Mouse (Mus musculus) ES-E14 (cell line): ENCODE data around the gene Sash1. TPM values are rescaled to one million over a fixed set of nuclear protein-coding genes. Genes with fewer than 3 reads are reported as not detected.

ENCODE experiments used
- DNase-seq: peaks from one replicate; pipeline ENCODE4 v3.0.0-alpha.2; 2013; ENCODE audit warnings: low read depth, low spot score
- H3K27ac ChIP-seq: 2 replicates; pipeline ENCODE4 v1.5.1; 2012; ENCODE audit warnings: low read depth, mild to moderate bottlenecking, low read length, moderate library complexity, mixed read lengths; ENCODE audit not compliant: poor library complexity, insufficient read depth, severe bottlenecking
- H3K36me3 ChIP-seq: 2 replicates; pipeline ENCODE4 v1.6.1; 2012; ENCODE audit warnings: mild to moderate bottlenecking, low read length, moderate library complexity, mixed read lengths; ENCODE audit not compliant: control insufficient read depth, poor library complexity, insufficient read depth, severe bottlenecking
- H3K4me1 ChIP-seq, 2 experiments: fragments of 150-350 bp in 1 of 2; sonication (generic) in 1 of 2; 2 replicates each; pipeline ENCODE4 v1.6.1; 2012; ENCODE audit warnings: low read length in 2 of 2, mild to moderate bottlenecking in 1 of 2, mixed read lengths in 1 of 2; ENCODE audit not compliant: control insufficient read depth in 2 of 2, insufficient read depth in 2 of 2, poor library complexity in 1 of 2
- H3K4me3 ChIP-seq, 2 experiments: fragments of 150-350 bp in 1 of 2; sonication (generic) in 1 of 2; 2 replicates each; pipeline ENCODE4 v1.5.1; 2012; ENCODE audit warnings: low read length in 2 of 2, low read depth in 1 of 2, mild to moderate bottlenecking in 1 of 2, mixed read lengths in 1 of 2; ENCODE audit not compliant: insufficient read depth in 1 of 2, poor library complexity in 1 of 2, severe bottlenecking in 1 of 2
- H3K9ac ChIP-seq: 2 replicates; pipeline ENCODE4 v1.6.1; 2012; ENCODE audit warnings: low read depth, mild to moderate bottlenecking, low read length, mixed read lengths; ENCODE audit not compliant: poor library complexity, insufficient read depth, severe bottlenecking
- H3K9me3 ChIP-seq: fragments of 150-350 bp; sonication (generic); 2 replicates; pipeline ENCODE4 v1.6.1; 2012; ENCODE audit warnings: low read depth, mild to moderate bottlenecking, low read length; ENCODE audit not compliant: control insufficient read depth, insufficient read depth
- CHD2 ChIP-seq: IDR thresholded peaks from 2 replicates; pipeline ENCODE4 v1.6.1; 2014; ENCODE audit warnings: mild to moderate bottlenecking, low read depth, low read length, inconsistent platforms
- HCFC1 ChIP-seq: IDR thresholded peaks from 2 replicates; pipeline ENCODE4 v1.6.1; 2012; ENCODE audit warnings: low read length, inconsistent platforms, borderline replicate concordance; ENCODE audit not compliant: insufficient read depth
- MAFK ChIP-seq: IDR thresholded peaks from 2 replicates; pipeline ENCODE4 v1.6.1; 2014; ENCODE audit warnings: mild to moderate bottlenecking, low read depth, low read length, inconsistent platforms; ENCODE audit not compliant: insufficient read depth
- ZC3H11A ChIP-seq: IDR thresholded peaks from 2 replicates; pipeline ENCODE4 v1.6.1; 2012; ENCODE audit warnings: low read depth, mild to moderate bottlenecking, inconsistent platforms, low read length, borderline replicate concordance
- ZNF384 ChIP-seq: IDR thresholded peaks from 2 replicates; pipeline ENCODE4 v1.6.1; 2012; ENCODE audit warnings: low read depth, low read length, inconsistent platforms
- in situ Hi-C, 2 experiments: fragments of 600-800 bp; cut with MboI; formaldehyde crosslinking; loops; one replicate each; pipeline ENCODE4 v1.15.1; 2025; ENCODE audit warnings: low sequenced_read_pairs in 2 of 2, inconsistent platforms in 1 of 2; ENCODE audit not compliant: unreplicated experiment in 2 of 2
- total RNA-seq: library from RNA; depleted of rRNA; stranded (reverse); fragments of 300-350 nt; gene quantifications from 2 replicates; pipeline ENCODE4 v1.2.3, GENCODE M21; 2012

Gene Sash1
- total RNA-seq, 1 experiment, result 16.8 TPM

GRCm38 (mm10) chr10:8808383-8808782 lies 77.5 kb downstream of the Sash1 start:
- TF ChIP-seq ZNF384 (no peak), MAFK (no peak), ZC3H11A (no peak), CHD2 (no peak), HCFC1 (no peak)
- Histone ChIP-seq H3K27ac (no peak overlapping the region), H3K36me3 (peaks cover 6% of the 10 kb centered on the region; the same call in 1 of the 2 replicates), H3K9me3 (no peaks in the 10 kb centered on the region), H3K4me1 (no peaks in the 10 kb centered on the region), H3K9ac (no peak overlapping the region), H3K4me3 (no peak overlapping the region)
- no peak for DNase-seq
- in situ Hi-C loops, result no loop called here

GRCm38 (mm10) chr10:8807581-8807980 lies 78.3 kb downstream of the Sash1 start:
- in situ Hi-C loops, result no loop called here
- Histone ChIP-seq H3K36me3 (peaks cover 3% of the 10 kb centered on the region; the same call in 1 of the 2 replicates), H3K9ac (no peak overlapping the region), H3K27ac (no peak overlapping the region), H3K4me3 (no peak overlapping the region), H3K9me3 (no peaks in the 10 kb centered on the region), H3K4me1 (no peaks in the 10 kb centered on the region; a peak in 1 of 4 replicates)
- DNase-seq, result no peak
- no peak for TF ChIP-seq HCFC1
- TF ChIP-seq MAFK, result no peak

GRCm38 (mm10) chr10:8805402-8805801 lies 80.5 kb downstream of the Sash1 start:
- Histone ChIP-seq H3K36me3 (peaks cover 3% of the 10 kb centered on the region; the same call in 1 of the 2 replicates), H3K9ac (no peak overlapping the region), H3K4me1 (peaks cover 2 to 6% of the 10 kb centered on the region in 2 experiments; a peak in 1 of 4 replicates), H3K9me3 (no peaks in the 10 kb centered on the region), H3K27ac (no peak overlapping the region), H3K4me3 (no peak overlapping the region)
- TF ChIP-seq MAFK (no peak), ZC3H11A (no peak), ZNF384 (no peak), HCFC1 (no peak), CHD2 (no peak)
- no peak for DNase-seq
- in situ Hi-C loops, result no loop called here

- Histone ChIP-seq H3K4me3 (no peak overlapping the region), H3K9me3 (no peaks in the 10 kb centered on the region), H3K4me1 (peaks cover 2 to 6% of the 10 kb centered on the region in 2 experiments; a peak in 1 of 4 replicates), H3K36me3 (peaks cover 3% of the 10 kb centered on the region; the same call in 1 of the 2 replicates), H3K9ac (no peak overlapping the region), H3K27ac (no peak overlapping the region)
- in situ Hi-C loops, result no loop called here
- TF ChIP-seq HCFC1, result no peak
- no peak for TF ChIP-seq MAFK
- TF ChIP-seq ZNF384, result no peak
- TF ChIP-seq CHD2, result no peak
- no peak for DNase-seq
These were observed 81.6 kb downstream of the Sash1 start for GRCm38 (mm10) chr10:8804292-8804691.

- in situ Hi-C loops, result no loop called here
- Histone ChIP-seq H3K4me1 (peaks cover 2 to 6% of the 10 kb centered on the region in 2 experiments; a peak in 1 of 4 replicates), H3K9ac (no peak overlapping the region), H3K27ac (no peak overlapping the region), H3K4me3 (no peak overlapping the region), H3K36me3 (peaks cover 3% of the 10 kb centered on the region; the same call in 1 of the 2 replicates), H3K9me3 (no peaks in the 10 kb centered on the region)
- no peak for DNase-seq
- TF ChIP-seq HCFC1 (no peak), MAFK (no peak), CHD2 (no peak), ZC3H11A (no peak), ZNF384 (no peak)
These were observed 84.0 kb downstream of the Sash1 start for GRCm38 (mm10) chr10:8801719-8802347.
